Mouse (Mus musculus) intestine, embryonic 14.5 days (tissue): Measurements from ENCODE around the gene Tubd1. TPM values are rescaled to one million over a fixed set of nuclear protein-coding genes. Genes with fewer than 3 reads are reported as not detected.
A peak's percentile ranks its signal among the peaks of the same experiment; 100 is the strongest.

ENCODE experiments used
- ATAC-seq: fragments of 200-750 bp; cut with Nextera tagmentation; replicated peaks from 2 replicates; pipeline ENCODE4 v1.8.0; 2017; ENCODE audit warnings: low read depth, moderate number of reproducible peaks, moderate TSS enrichment, moderate library complexity; ENCODE audit not compliant: low FRiP score, low TSS enrichment
- DNase-seq: peaks from one replicate; pipeline ENCODE4 v3.0.0-alpha.2; 2018; ENCODE audit warnings: low spot score
- H3K27ac ChIP-seq: fragments of 300-500 bp; sonication (generic); 2 replicates; pipeline ENCODE4 v1.5.1; 2014; ENCODE audit warnings: low read depth, mild to moderate bottlenecking, control low read depth
- H3K27me3 ChIP-seq: fragments of 300-500 bp; sonication (generic); replicated peaks from 2 replicates; pipeline ENCODE4 v1.6.1; 2014; ENCODE audit warnings: low read length, control low read depth; ENCODE audit not compliant: control insufficient read depth, insufficient read depth
- H3K36me3 ChIP-seq: fragments of 300-500 bp; sonication (generic); 2 replicates; pipeline ENCODE4 v1.6.1; 2014; ENCODE audit warnings: low read length, control low read depth; ENCODE audit not compliant: control insufficient read depth, insufficient read depth
- H3K4me1 ChIP-seq: fragments of 300-500 bp; sonication (generic); replicated peaks from 2 replicates; pipeline ENCODE4 v1.6.1; 2014; ENCODE audit warnings: low read length, control low read depth, mixed read lengths; ENCODE audit not compliant: control insufficient read depth, insufficient read depth
- H3K4me2 ChIP-seq: fragments of 300-500 bp; sonication (generic); 2 replicates; pipeline ENCODE4 v1.6.1; 2014; ENCODE audit warnings: low read length
- H3K4me3 ChIP-seq: fragments of 300-500 bp; sonication (generic); 2 replicates; pipeline ENCODE4 v1.5.1; 2014; ENCODE audit warnings: low read depth, low read length, control low read depth, mixed read lengths
- H3K9ac ChIP-seq: fragments of 300-500 bp; sonication (generic); 2 replicates; pipeline ENCODE4 v1.6.1; 2014; ENCODE audit warnings: mild to moderate bottlenecking, low read length
- H3K9me3 ChIP-seq: fragments of 300-500 bp; sonication (generic); 2 replicates; pipeline ENCODE4 v1.6.1; 2016; ENCODE audit warnings: low read length, control low read depth; ENCODE audit not compliant: control insufficient read depth
- WGBS: fragments of 180-500 bp; shearing (Covaris S2); extraction: QIAGEN DNeasy Blood & Tissue Kit; methylation state at CpG from one replicate; pipeline ENCODE4 v1.1.7; 2014; 5-methylcytosine and 5-hydroxymethylcytosine counted together
- polyA plus RNA-seq: library from polyadenylated mRNA; unstranded; fragments of >200 nt; fragmentation: Nextera tagmentation; extraction: Ambion mirVana; gene quantifications from 2 replicates; pipeline ENCODE4 v1.2.1, GENCODE M21; 2014

Gene Tubd1
- polyA plus RNA-seq, 1 experiment from 2014 or later: 9.9 TPM

- H3K27me3 ChIP-seq: no peaks in the 10 kb centered on the region
- H3K9me3 ChIP-seq: no peaks in the 10 kb centered on the region
- no peak overlapping the region for H3K4me2 ChIP-seq
- 89% methylated on average over 5 of the region's 5 CpGs for WGBS
- no peak for DNase-seq
- no peak overlapping the region for H3K27ac ChIP-seq
- ATAC-seq: no peak
- peaks cover 2% of the 10 kb centered on the region; the same call in 1 of the 2 replicates for H3K4me1 ChIP-seq
- no peak overlapping the region for H3K9ac ChIP-seq
- H3K36me3 ChIP-seq: no peaks in the 10 kb centered on the region
- H3K4me3 ChIP-seq: no peak overlapping the region
Observed at GRCm38 (mm10) chr11:86598154-86598553, 53.4 kb downstream of the Tubd1 start.

- no peaks in the 10 kb centered on the region for H3K4me1 ChIP-seq
- H3K27ac ChIP-seq: no peak overlapping the region
- no peaks in the 10 kb centered on the region for H3K27me3 ChIP-seq
- WGBS: 86% methylated on average over 1 of the region's 1 CpGs
- H3K4me2 ChIP-seq: no peak overlapping the region
- no peak overlapping the region for H3K9ac ChIP-seq
- no peak overlapping the region for H3K4me3 ChIP-seq
- ATAC-seq (no peak), DNase-seq (no peak)
- no peaks in the 10 kb centered on the region for H3K36me3 ChIP-seq
- H3K9me3 ChIP-seq: no peaks in the 10 kb centered on the region
Observed at GRCm38 (mm10) chr11:86598572-86598971, 53.8 kb downstream of the Tubd1 start.

- H3K4me3 ChIP-seq: no peak overlapping the region
- no peaks in the 10 kb centered on the region for H3K36me3 ChIP-seq
- 72% methylated on average over 4 of the region's 4 CpGs for WGBS
- no peaks in the 10 kb centered on the region for H3K9me3 ChIP-seq
- ATAC-seq: no peak
- H3K9ac ChIP-seq: no peak overlapping the region
- H3K4me1 ChIP-seq: peaks cover under 1% of the 10 kb centered on the region; the same call in 1 of the 2 replicates
- H3K27me3 ChIP-seq: no peaks in the 10 kb centered on the region
- H3K27ac ChIP-seq: no peak overlapping the region
- no peak for DNase-seq
- H3K4me2 ChIP-seq: no peak overlapping the region
Observed at GRCm38 (mm10) chr11:86599378-86600208, 54.8 kb downstream of the Tubd1 start.

GRCm38 (mm10) chr11:86600209-86600557 is 55.4 kb downstream of the Tubd1 start:
- H3K27ac ChIP-seq: no peak overlapping the region
- H3K4me3 ChIP-seq: no peak overlapping the region
- ATAC-seq (no peak), DNase-seq (no peak)
- H3K27me3 ChIP-seq: no peaks in the 10 kb centered on the region
- WGBS: 90% methylated on average over 7 of the region's 7 CpGs
- H3K9me3 ChIP-seq: no peaks in the 10 kb centered on the region
- H3K9ac ChIP-seq: no peak overlapping the region
- no peak overlapping the region for H3K4me2 ChIP-seq
- peaks cover 6% of the 10 kb centered on the region; the same call in 1 of the 2 replicates for H3K4me1 ChIP-seq
- H3K36me3 ChIP-seq: no peaks in the 10 kb centered on the region

- Histone ChIP-seq H3K4me2 (no peak overlapping the region), H3K27me3 (no peaks in the 10 kb centered on the region), H3K27ac (0 out of 2 replicates have a peak overlapping the region, but pooled peaks have one; percentile 22), H3K4me3 (no peak overlapping the region), H3K9ac (no peak overlapping the region), H3K36me3 (peaks cover 10% of the 10 kb centered on the region), H3K4me1 (peaks cover 8% of the 10 kb centered on the region; the same call in 1 of the 2 replicates), H3K9me3 (no peaks in the 10 kb centered on the region)
- 38% methylated on average over 3 of the region's 3 CpGs for WGBS
- ATAC-seq (no peak), DNase-seq (no peak)
Observed at GRCm38 (mm10) chr11:86602116-86602515, 57.3 kb downstream of the Tubd1 start.

GRCm38 (mm10) chr11:86603719-86604118 is 58.9 kb downstream of the Tubd1 start:
- Histone ChIP-seq H3K36me3 (peaks cover 10% of the 10 kb centered on the region), H3K27me3 (no peaks in the 10 kb centered on the region), H3K9me3 (no peaks in the 10 kb centered on the region), H3K4me2 (no peak overlapping the region), H3K4me1 (peaks cover 8% of the 10 kb centered on the region; the same call in 1 of the 2 replicates), H3K27ac (no peak overlapping the region), H3K9ac (no peak overlapping the region), H3K4me3 (no peak overlapping the region)
- DNase-seq (no peak), ATAC-seq (no peak)
- 100% methylated on average over 1 of the region's 1 CpGs for WGBS

- H3K27me3 ChIP-seq: no peaks in the 10 kb centered on the region
- no peak overlapping the region for H3K9ac ChIP-seq
- no peaks in the 10 kb centered on the region for H3K9me3 ChIP-seq
- ATAC-seq (no peak), DNase-seq (no peak)
- peaks cover 8% of the 10 kb centered on the region; the same call in 1 of the 2 replicates for H3K4me1 ChIP-seq
- H3K27ac ChIP-seq: 0 out of 2 replicates have a peak overlapping the region, but pooled peaks have one; percentile 7
- H3K4me3 ChIP-seq: no peak overlapping the region
- H3K4me2 ChIP-seq: no peak overlapping the region
- H3K36me3 ChIP-seq: peaks cover 10% of the 10 kb centered on the region
- WGBS: 94% methylated on average over 3 of the region's 3 CpGs
Observed at GRCm38 (mm10) chr11:86604289-86604688, 59.5 kb downstream of the Tubd1 start.

GRCm38 (mm10) chr11:86604732-86605520 is 60.1 kb downstream of the Tubd1 start:
- H3K27me3 ChIP-seq: no peaks in the 10 kb centered on the region
- no peaks in the 10 kb centered on the region for H3K9me3 ChIP-seq
- no peak overlapping the region for H3K4me2 ChIP-seq
- no peak overlapping the region for H3K9ac ChIP-seq
- peaks cover 8% of the 10 kb centered on the region; the same call in 1 of the 2 replicates for H3K4me1 ChIP-seq
- 0 out of 2 replicates have a peak overlapping the region, but pooled peaks have one; percentile 7 for H3K27ac ChIP-seq
- 61% methylated on average over 5 of the region's 5 CpGs for WGBS
- H3K4me3 ChIP-seq: no peak overlapping the region
- ATAC-seq (no peak), DNase-seq (no peak)
- H3K36me3 ChIP-seq: peaks cover 10% of the 10 kb centered on the region
